Mouse (Mus musculus): ENCODE data around the gene Grip1. TPM values are rescaled to one million over a fixed set of nuclear protein-coding genes. Genes with fewer than 3 reads are reported as not detected.

Gene Grip1
- polyA plus RNA-seq, 1 experiment from 2014 or later, result 4.9 TPM

GRCm38 (mm10) chr10:119496221-119496620 is 42.6 kb downstream of the Grip1 start:
- no peaks in the 10 kb centered on the region for H3K27me3 ChIP-seq (ENCODE audit: control insufficient read depth, insufficient read depth, low read length)
- peaks cover 5% of the 10 kb centered on the region; the same call in 1 of the 2 replicates for H3K9me3 ChIP-seq (replicated peaks; ENCODE audit: control insufficient read depth, low read length)
- no peaks in the 10 kb centered on the region for H3K4me1 ChIP-seq (ENCODE audit: control insufficient read depth, insufficient read depth, low read length)
- H3K36me3 ChIP-seq (ENCODE audit: control insufficient read depth, insufficient read depth, low read length), result 0 out of 2 replicates have a peak, but pooled peaks cover 2% of the 10 kb centered on the region
- H3K4me3 ChIP-seq (ENCODE audit: low read depth, low read length), result no peak overlapping the region
- ATAC-seq (replicated peaks; ENCODE audit: insufficient number of reproducible peaks, low FRiP score, low TSS enrichment), result no peak
- no peak overlapping the region for H3K27ac ChIP-seq (ENCODE audit: low read depth, low read length)
- no peak overlapping the region for H3K9ac ChIP-seq (ENCODE audit: low read depth, low read length)
- H3K4me2 ChIP-seq, result no peak overlapping the region
- 38% methylated on average over 5 of the region's 5 CpGs for whole genome bisulfite sequencing (ENCODE audit: insufficient replicate concordance)

DNA sequence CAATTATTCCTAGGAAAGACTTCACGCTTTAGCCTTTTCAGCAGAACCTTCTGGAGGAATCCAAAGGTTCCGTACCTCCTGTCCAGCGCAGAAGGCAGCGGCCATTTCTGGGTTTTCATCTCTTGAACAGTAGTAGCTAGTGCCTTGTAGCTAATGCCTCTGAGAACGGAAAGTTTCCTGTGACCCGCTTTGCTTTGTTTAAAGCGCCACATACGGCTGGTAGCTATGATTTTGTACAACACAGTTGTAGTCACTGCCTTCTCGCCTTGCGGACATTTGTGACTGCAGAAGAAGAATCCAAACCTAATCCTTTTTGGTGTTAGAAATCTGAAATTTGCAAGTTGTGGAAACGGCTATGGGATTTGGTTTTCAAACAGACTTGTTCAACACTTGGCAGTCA is 68.1 kb downstream of the Grip1 start:
- Histone ChIP-seq H3K4me1 (ENCODE audit: control insufficient read depth, insufficient read depth, low read length) (no peaks in the 10 kb centered on the region), H3K4me3 (ENCODE audit: low read depth, low read length) (no peak overlapping the region), H3K27ac (ENCODE audit: low read depth, low read length) (no peak overlapping the region), H3K9me3 (replicated peaks; ENCODE audit: control insufficient read depth, low read length) (no peaks in the 10 kb centered on the region), H3K27me3 (ENCODE audit: control insufficient read depth, insufficient read depth, low read length) (no peaks in the 10 kb centered on the region), H3K4me2 (no peak overlapping the region), H3K9ac (ENCODE audit: low read depth, low read length) (no peak overlapping the region), H3K36me3 (ENCODE audit: control insufficient read depth, insufficient read depth, low read length) (no peaks in the 10 kb centered on the region)
- no peak for ATAC-seq (replicated peaks; ENCODE audit: insufficient number of reproducible peaks, low FRiP score, low TSS enrichment)
- 91% methylated on average over 11 of the region's 11 CpGs for WGBS (ENCODE audit: insufficient replicate concordance)

- Histone ChIP-seq H3K27ac (ENCODE audit: low read depth, low read length) (no peak overlapping the region), H3K4me2 (no peak overlapping the region), H3K36me3 (ENCODE audit: control insufficient read depth, insufficient read depth, low read length) (no peaks in the 10 kb centered on the region)
Measured at GRCm38 (mm10) chr10:119525730-119526129, 72.1 kb downstream of the Grip1 start.

DNA sequence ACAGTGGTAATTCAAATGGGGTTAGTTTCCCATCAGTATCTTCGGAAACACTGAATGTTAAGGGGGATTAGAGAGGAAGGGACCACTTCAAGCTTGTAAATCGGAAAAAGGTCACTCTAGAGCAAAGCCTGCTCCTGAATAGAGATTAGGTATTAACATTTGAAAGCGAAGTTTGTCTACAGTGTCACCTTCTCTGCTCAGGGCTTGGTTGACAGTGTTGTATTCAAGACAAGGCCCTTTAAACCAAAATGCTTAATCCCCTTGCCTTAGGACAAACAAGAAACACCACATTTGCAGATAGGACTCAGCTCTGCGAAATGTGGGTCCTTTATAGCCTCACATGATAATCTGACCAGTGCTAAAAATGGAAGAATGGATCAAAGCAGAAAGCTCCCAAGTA is 81.2 kb downstream of the Grip1 start:
- no peak for ATAC-seq (replicated peaks; ENCODE audit: insufficient number of reproducible peaks, low FRiP score, low TSS enrichment)
- Histone ChIP-seq H3K4me2 (no peak overlapping the region), H3K27me3 (ENCODE audit: control insufficient read depth, insufficient read depth, low read length) (no peaks in the 10 kb centered on the region), H3K4me1 (ENCODE audit: control insufficient read depth, insufficient read depth, low read length) (peaks cover 5% of the 10 kb centered on the region; the same call in 1 of the 2 replicates), H3K27ac (ENCODE audit: low read depth, low read length) (no peak overlapping the region), H3K9ac (ENCODE audit: low read depth, low read length) (no peak overlapping the region), H3K4me3 (ENCODE audit: low read depth, low read length) (no peak overlapping the region), H3K9me3 (replicated peaks; ENCODE audit: control insufficient read depth, low read length) (no peaks in the 10 kb centered on the region), H3K36me3 (ENCODE audit: control insufficient read depth, insufficient read depth, low read length) (no peaks in the 10 kb centered on the region)
- 56% methylated on average over 4 of the region's 4 CpGs for WGBS (ENCODE audit: insufficient replicate concordance)

More at GRCm38 (mm10) chr10:119525730-119526129, 72.1 kb downstream of the Grip1 start:
- Histone ChIP-seq H3K27me3 (ENCODE audit: control insufficient read depth, insufficient read depth, low read length) (no peaks in the 10 kb centered on the region), H3K4me3 (ENCODE audit: low read depth, low read length) (no peak overlapping the region), H3K9ac (ENCODE audit: low read depth, low read length) (no peak overlapping the region), H3K9me3 (replicated peaks; ENCODE audit: control insufficient read depth, low read length) (no peaks in the 10 kb centered on the region), H3K4me1 (ENCODE audit: control insufficient read depth, insufficient read depth, low read length) (peaks cover 7% of the 10 kb centered on the region; the same call in 1 of the 2 replicates)
- 86% methylated on average over 3 of the region's 3 CpGs for WGBS (ENCODE audit: insufficient replicate concordance)
- ATAC-seq (replicated peaks; ENCODE audit: insufficient number of reproducible peaks, low FRiP score, low TSS enrichment), result no peak

DNA sequence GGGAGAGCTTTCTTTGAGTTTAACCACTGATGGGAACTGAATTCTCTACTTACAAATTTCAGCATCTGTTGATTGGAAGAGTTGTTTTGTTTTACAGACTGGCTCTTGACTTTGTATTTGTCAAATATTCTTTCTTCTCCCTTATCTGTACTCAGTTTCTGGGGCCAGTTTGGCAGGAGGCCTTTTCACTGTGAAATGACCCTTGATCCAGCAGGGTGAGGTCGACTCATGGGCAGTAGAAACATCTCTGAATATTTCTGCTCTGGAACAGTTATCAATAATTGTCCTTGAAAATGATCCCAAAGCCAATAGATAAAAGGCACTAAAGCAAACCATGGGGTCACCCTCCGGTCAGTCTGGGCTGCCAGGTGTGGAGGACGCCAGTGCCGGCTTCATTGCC is 88.0 kb downstream of the Grip1 start:
- Histone ChIP-seq H3K9me3 (replicated peaks; ENCODE audit: control insufficient read depth, low read length) (no peaks in the 10 kb centered on the region; the same call in 1 of the 2 replicates), H3K36me3 (ENCODE audit: control insufficient read depth, insufficient read depth, low read length) (no peaks in the 10 kb centered on the region; the same call in 1 of the 2 replicates), H3K4me3 (ENCODE audit: low read depth, low read length) (no peak overlapping the region), H3K9ac (ENCODE audit: low read depth, low read length) (no peak overlapping the region), H3K4me1 (ENCODE audit: control insufficient read depth, insufficient read depth, low read length) (0 out of 2 replicates have a peak, but pooled peaks cover 2% of the 10 kb centered on the region), H3K27me3 (ENCODE audit: control insufficient read depth, insufficient read depth, low read length) (no peaks in the 10 kb centered on the region), H3K4me2 (no peak overlapping the region), H3K27ac (ENCODE audit: low read depth, low read length) (no peak overlapping the region)
- ATAC-seq (replicated peaks; ENCODE audit: insufficient number of reproducible peaks, low FRiP score, low TSS enrichment), result no peak
- WGBS (ENCODE audit: insufficient replicate concordance), result 73% methylated on average over 4 of the region's 4 CpGs

- 0 out of 2 replicates have a peak, but pooled peaks cover 2% of the 10 kb centered on the region for H3K4me1 ChIP-seq (ENCODE audit: control insufficient read depth, insufficient read depth, low read length)
- 68% methylated on average over 7 of the region's 7 CpGs for WGBS (ENCODE audit: insufficient replicate concordance)
- no peaks in the 10 kb centered on the region for H3K27me3 ChIP-seq (ENCODE audit: control insufficient read depth, insufficient read depth, low read length)
- no peaks in the 10 kb centered on the region; the same call in 1 of the 2 replicates for H3K36me3 ChIP-seq (ENCODE audit: control insufficient read depth, insufficient read depth, low read length)
- no peak overlapping the region for H3K4me3 ChIP-seq (ENCODE audit: low read depth, low read length)
- no peak overlapping the region for H3K27ac ChIP-seq (ENCODE audit: low read depth, low read length)
- H3K4me2 ChIP-seq, result no peak overlapping the region
- ATAC-seq (replicated peaks; ENCODE audit: insufficient number of reproducible peaks, low FRiP score, low TSS enrichment), result no peak
- H3K9me3 ChIP-seq (replicated peaks; ENCODE audit: control insufficient read depth, low read length), result no peaks in the 10 kb centered on the region; the same call in 1 of the 2 replicates
- H3K9ac ChIP-seq (ENCODE audit: low read depth, low read length), result no peak overlapping the region
Measured at GRCm38 (mm10) chr10:119543771-119544170, 90.1 kb downstream of the Grip1 start.

DNA sequence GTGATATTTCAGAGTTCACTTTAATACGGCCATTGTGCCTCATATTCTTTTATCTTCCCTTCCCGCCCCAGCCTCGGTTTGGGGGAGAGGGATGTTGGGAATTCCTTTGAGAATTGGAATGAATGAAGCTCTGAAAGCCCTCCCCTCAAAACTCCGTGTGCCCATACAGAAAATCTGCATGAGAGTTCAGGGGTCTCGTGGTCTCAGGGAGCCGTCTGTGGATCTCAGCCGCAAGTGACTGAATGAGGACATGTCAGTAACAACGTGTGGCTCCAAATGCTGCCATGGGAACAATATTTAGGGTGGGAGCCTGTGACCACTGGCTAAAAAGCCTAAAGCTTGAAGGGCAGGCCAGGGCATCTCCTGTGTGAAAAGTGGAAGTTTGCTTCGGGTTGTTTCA is 91.1 kb downstream of the Grip1 start:
- H3K4me1 ChIP-seq (ENCODE audit: control insufficient read depth, insufficient read depth, low read length), result peaks cover 6% of the 10 kb centered on the region
- no peak overlapping the region for H3K9ac ChIP-seq (ENCODE audit: low read depth, low read length)
- 68% methylated on average over 9 of the region's 9 CpGs for WGBS (ENCODE audit: insufficient replicate concordance)
- no peak overlapping the region for H3K4me3 ChIP-seq (ENCODE audit: low read depth, low read length)
- no peaks in the 10 kb centered on the region; the same call in 1 of the 2 replicates for H3K9me3 ChIP-seq (replicated peaks; ENCODE audit: control insufficient read depth, low read length)
- no peaks in the 10 kb centered on the region for H3K27me3 ChIP-seq (ENCODE audit: control insufficient read depth, insufficient read depth, low read length)
- H3K4me2 ChIP-seq, result no peak overlapping the region
- H3K36me3 ChIP-seq (ENCODE audit: control insufficient read depth, insufficient read depth, low read length), result no peaks in the 10 kb centered on the region; the same call in 1 of the 2 replicates
- no peak overlapping the region for H3K27ac ChIP-seq (ENCODE audit: low read depth, low read length)
- ATAC-seq (replicated peaks; ENCODE audit: insufficient number of reproducible peaks, low FRiP score, low TSS enrichment), result no peak

- no peaks in the 10 kb centered on the region for H3K27me3 ChIP-seq (ENCODE audit: control insufficient read depth, insufficient read depth, low read length)
- H3K9me3 ChIP-seq (replicated peaks; ENCODE audit: control insufficient read depth, low read length), result no peaks in the 10 kb centered on the region
- H3K36me3 ChIP-seq (ENCODE audit: control insufficient read depth, insufficient read depth, low read length), result no peaks in the 10 kb centered on the region
- no peak overlapping the region for H3K27ac ChIP-seq (ENCODE audit: low read depth, low read length)
- no peak overlapping the region for H3K4me2 ChIP-seq
- peaks cover 4% of the 10 kb centered on the region for H3K4me1 ChIP-seq (ENCODE audit: control insufficient read depth, insufficient read depth, low read length)
- H3K4me3 ChIP-seq (ENCODE audit: low read depth, low read length), result no peak overlapping the region
- no peak for ATAC-seq (replicated peaks; ENCODE audit: insufficient number of reproducible peaks, low FRiP score, low TSS enrichment)
- H3K9ac ChIP-seq (ENCODE audit: low read depth, low read length), result no peak overlapping the region
- 59% methylated on average over 5 of the region's 5 CpGs for WGBS (ENCODE audit: insufficient replicate concordance)
Measured at GRCm38 (mm10) chr10:119547875-119548274, 94.2 kb downstream of the Grip1 start.

GRCm38 (mm10) chr10:119548774-119549173 is 95.1 kb downstream of the Grip1 start:
- Histone ChIP-seq H3K9ac (ENCODE audit: low read depth, low read length) (no peak overlapping the region), H3K27ac (ENCODE audit: low read depth, low read length) (no peak overlapping the region), H3K4me2 (no peak overlapping the region), H3K9me3 (replicated peaks; ENCODE audit: control insufficient read depth, low read length) (no peaks in the 10 kb centered on the region), H3K4me3 (ENCODE audit: low read depth, low read length) (no peak overlapping the region), H3K4me1 (ENCODE audit: control insufficient read depth, insufficient read depth, low read length) (peaks cover 4% of the 10 kb centered on the region), H3K36me3 (ENCODE audit: control insufficient read depth, insufficient read depth, low read length) (no peaks in the 10 kb centered on the region), H3K27me3 (ENCODE audit: control insufficient read depth, insufficient read depth, low read length) (no peaks in the 10 kb centered on the region)
- 82% methylated on average over 10 of the region's 10 CpGs for WGBS (ENCODE audit: insufficient replicate concordance)
- ATAC-seq (replicated peaks; ENCODE audit: insufficient number of reproducible peaks, low FRiP score, low TSS enrichment), result no peak

Data from heart, embryonic 11.5 days (tissue).